Mouse (Mus musculus) embryonic facial prominence, embryonic 12.5 days (tissue): ENCODE measurements around the gene Msi1. TPM values are rescaled to one million over a fixed set of nuclear protein-coding genes. Genes with fewer than 3 reads are reported as not detected.
A peak's percentile ranks its signal among the peaks of the same experiment; 100 is the strongest.
"Not testable (repeated sequence)": the region's sequence is repeated elsewhere in the genome, so short reads cannot be mapped to it uniquely, and the experiment has no call there.

Source experiments
- ATAC-seq: fragments of 200-750 bp; cut with Nextera tagmentation; 2 replicates; pipeline ENCODE4 v1.8.0; 2017; ENCODE audit not compliant: insufficient number of reproducible peaks, insufficient read depth, low FRiP score, low TSS enrichment
- H3K27ac ChIP-seq: fragments of 300-500 bp; sonication (generic); 2 replicates; pipeline ENCODE4 v1.5.1; 2016; ENCODE audit warnings: mild to moderate bottlenecking
- H3K27me3 ChIP-seq: fragments of 300-500 bp; sonication (generic); 2 replicates; pipeline ENCODE4 v1.6.1; 2016; ENCODE audit warnings: mild to moderate bottlenecking, moderate library complexity
- H3K36me3 ChIP-seq: fragments of 300-500 bp; sonication (generic); 2 replicates; pipeline ENCODE4 v1.6.1; 2016; ENCODE audit warnings: mild to moderate bottlenecking
- H3K4me1 ChIP-seq: fragments of 300-500 bp; sonication (generic); 2 replicates; pipeline ENCODE4 v1.6.1; 2016
- H3K4me2 ChIP-seq: fragments of 300-500 bp; sonication (generic); replicated peaks from 2 replicates; pipeline ENCODE4 v1.6.1; 2016; ENCODE audit warnings: mild to moderate bottlenecking, moderate library complexity
- H3K4me3 ChIP-seq: fragments of 300-500 bp; sonication (generic); 2 replicates; pipeline ENCODE4 v1.5.1; 2016; ENCODE audit warnings: mild to moderate bottlenecking
- H3K9ac ChIP-seq: fragments of 300-500 bp; sonication (generic); 2 replicates; pipeline ENCODE4 v1.6.1; 2016; ENCODE audit warnings: mild to moderate bottlenecking, moderate library complexity
- H3K9me3 ChIP-seq: fragments of 300-500 bp; sonication (generic); 2 replicates; pipeline ENCODE4 v1.6.1; 2016; ENCODE audit warnings: mild to moderate bottlenecking, moderate library complexity
- WGBS: fragments of 180-500 bp; shearing (Covaris S2); methylation state at CpG from one replicate; pipeline ENCODE4 v1.1.7; 2016; 5-methylcytosine and 5-hydroxymethylcytosine counted together
- polyA plus RNA-seq: library from polyadenylated mRNA; unstranded; fragments of >200 nt; fragmentation: Nextera tagmentation; extraction: Ambion mirVana; gene quantifications from 2 replicates; pipeline ENCODE4 v1.2.1, GENCODE M21; 2016

The Msi1 gene
- polyA plus RNA-seq, 1 experiment from 2014 or later, result 40.2 TPM

GRCm38 (mm10) chr5:115434853-115435754, 5.7 kb downstream of the Msi1 start:
- Histone ChIP-seq H3K4me2 (peak overlapping the region; percentile 80), H3K9me3 (no peaks in the 10 kb centered on the region), H3K4me3 (peak overlapping the region; percentile 31; the same call in 1 of the 2 replicates), H3K27ac (peak overlapping the region; percentile 99), H3K4me1 (peaks cover 80% of the 10 kb centered on the region), H3K9ac (peak overlapping the region; percentile 58; the same call in 1 of the 2 replicates), H3K36me3 (peaks cover 33% of the 10 kb centered on the region), H3K27me3 (no peaks in the 10 kb centered on the region)
- ATAC-seq, result no peak
- 20% methylated on average over 15 of the region's 15 CpGs for WGBS

GRCm38 (mm10) chr5:115435755-115436379, 6.5 kb downstream of the Msi1 start:
- WGBS, result 9% methylated on average over 8 of the region's 8 CpGs
- Histone ChIP-seq H3K27me3 (no peaks in the 10 kb centered on the region), H3K4me1 (peaks cover 80% of the 10 kb centered on the region), H3K4me3 (peak overlapping the region; percentile 31), H3K4me2 (peak overlapping the region; percentile 80), H3K9ac (peak overlapping the region; percentile 58), H3K36me3 (peaks cover 38% of the 10 kb centered on the region), H3K9me3 (no peaks in the 10 kb centered on the region), H3K27ac (peak overlapping the region; percentile 99)
- no peak for ATAC-seq

- H3K9me3 ChIP-seq, result no peaks in the 10 kb centered on the region
- under 1% methylated on average over 35 of the region's 43 CpGs for WGBS
- H3K27me3 ChIP-seq, result no peaks in the 10 kb centered on the region
- peaks cover 79% of the 10 kb centered on the region for H3K4me1 ChIP-seq
- peak overlapping the region; percentile 58 for H3K9ac ChIP-seq
- ATAC-seq, result peak; percentile 88
- peaks cover 42% of the 10 kb centered on the region for H3K36me3 ChIP-seq
- peak overlapping the region; percentile 31 for H3K4me3 ChIP-seq
- H3K4me2 ChIP-seq, result peak overlapping the region; percentile 80
- peak overlapping the region; percentile 99 for H3K27ac ChIP-seq
Measured at GRCm38 (mm10) chr5:115436421-115437124, 7.2 kb downstream of the Msi1 start.

- H3K36me3 ChIP-seq, result peaks cover 46% of the 10 kb centered on the region
- 0 out of 2 replicates have a peak, but pooled peaks have one; percentile 0 for ATAC-seq
Measured at GRCm38 (mm10) chr5:115437242-115437944, 8.0 kb downstream of the Msi1 start.

GRCm38 (mm10) chr5:115437945-115438315, 8.5 kb downstream of the Msi1 start:
- H3K4me1 ChIP-seq, result peaks cover 66% of the 10 kb centered on the region
- H3K4me3 ChIP-seq, result peak overlapping the region; percentile 31; the same call in 1 of the 2 replicates
- H3K9me3 ChIP-seq, result no peaks in the 10 kb centered on the region
- peak; percentile 11; the same call in 1 of the 2 replicates for ATAC-seq
- peak overlapping the region; percentile 37 for H3K9ac ChIP-seq
- WGBS, result 4% methylated on average over 2 of the region's 2 CpGs
- peak overlapping the region; percentile 33 for H3K4me2 ChIP-seq
- H3K27me3 ChIP-seq, result no peaks in the 10 kb centered on the region
- H3K36me3 ChIP-seq, result peaks cover 46% of the 10 kb centered on the region
- H3K27ac ChIP-seq, result peak overlapping the region; percentile 99

More at GRCm38 (mm10) chr5:115437242-115437944, 8.0 kb downstream of the Msi1 start:
- 21% methylated on average over 7 of the region's 7 CpGs for WGBS
- Histone ChIP-seq H3K9ac (peak overlapping the region; percentile 58), H3K4me2 (peak overlapping the region; percentile 80), H3K4me3 (peak overlapping the region; percentile 31), H3K9me3 (no peaks in the 10 kb centered on the region), H3K4me1 (peaks cover 71% of the 10 kb centered on the region), H3K27ac (peak overlapping the region; percentile 99), H3K27me3 (no peaks in the 10 kb centered on the region)

GRCm38 (mm10) chr5:115438667-115439066, 9.3 kb downstream of the Msi1 start:
- 0 out of 2 replicates have a peak overlapping the region, but pooled peaks have one; percentile 2 for H3K9ac ChIP-seq

GRCm38 (mm10) chr5:115441205-115441849, 11.9 kb downstream of the Msi1 start:
- H3K9ac ChIP-seq, result no peak overlapping the region
- H3K27me3 ChIP-seq, result no peaks in the 10 kb centered on the region
- no peak overlapping the region for H3K4me3 ChIP-seq
- no peak overlapping the region for H3K27ac ChIP-seq
- H3K36me3 ChIP-seq, result peaks cover 73% of the 10 kb centered on the region
- H3K4me1 ChIP-seq, result peaks cover 32% of the 10 kb centered on the region
- WGBS, result 32% methylated on average over 14 of the region's 14 CpGs
- ATAC-seq, result no peak
- H3K9me3 ChIP-seq, result no peaks in the 10 kb centered on the region
- H3K4me2 ChIP-seq, result no peak overlapping the region

More at GRCm38 (mm10) chr5:115438667-115439066, 9.3 kb downstream of the Msi1 start:
- Histone ChIP-seq H3K4me3 (no peak overlapping the region), H3K36me3 (peaks cover 48% of the 10 kb centered on the region), H3K9me3 (no peaks in the 10 kb centered on the region), H3K27me3 (no peaks in the 10 kb centered on the region), H3K27ac (peak overlapping the region; percentile 99), H3K4me2 (peak overlapping the region; percentile 33; the same call in 1 of the 2 replicates), H3K4me1 (peaks cover 58% of the 10 kb centered on the region)
- 2% methylated on average over 7 of the region's 7 CpGs for WGBS
- ATAC-seq, result no peak

GRCm38 (mm10) chr5:115442663-115443062, 13.3 kb downstream of the Msi1 start:
- peaks cover 19% of the 10 kb centered on the region for H3K4me1 ChIP-seq
- not testable (repeated sequence) for ATAC-seq

GRCm38 (mm10) chr5:115444130-115444529, 14.7 kb downstream of the Msi1 start:
- H3K9me3 ChIP-seq, result no peaks in the 10 kb centered on the region
- peaks cover 5% of the 10 kb centered on the region; the same call in 1 of the 2 replicates for H3K4me1 ChIP-seq
- no peak overlapping the region for H3K9ac ChIP-seq
- 92% methylated on average over 11 of the region's 11 CpGs for WGBS
- no peak overlapping the region for H3K4me3 ChIP-seq
- peaks cover 85% of the 10 kb centered on the region for H3K36me3 ChIP-seq
- ATAC-seq, result no peak
- H3K27me3 ChIP-seq, result no peaks in the 10 kb centered on the region
- H3K27ac ChIP-seq, result no peak overlapping the region
- no peak overlapping the region for H3K4me2 ChIP-seq

More at GRCm38 (mm10) chr5:115442663-115443062, 13.3 kb downstream of the Msi1 start:
- not testable (repeated sequence) for H3K27ac ChIP-seq, H3K27me3 ChIP-seq, H3K9ac ChIP-seq, H3K9me3 ChIP-seq, H3K4me3 ChIP-seq, H3K4me2 ChIP-seq
- WGBS, result 72% methylated on average over 5 of the region's 5 CpGs
- H3K36me3 ChIP-seq, result peaks cover 85% of the 10 kb centered on the region

- no peak for ATAC-seq
- Histone ChIP-seq H3K4me1 (no peaks in the 10 kb centered on the region), H3K27me3 (no peaks in the 10 kb centered on the region), H3K4me3 (no peak overlapping the region), H3K9ac (no peak overlapping the region), H3K36me3 (peaks cover 95% of the 10 kb centered on the region), H3K9me3 (no peaks in the 10 kb centered on the region), H3K4me2 (no peak overlapping the region), H3K27ac (no peak overlapping the region)
- WGBS, result 85% methylated on average over 17 of the region's 17 CpGs
Measured at GRCm38 (mm10) chr5:115447108-115447507, 17.7 kb downstream of the Msi1 start.
